Mouse (Mus musculus): ENCODE measurements at regions not wholly inside any gene's neighbourhood (a gene's known extent, or its start where the extent isn't known, plus 50 kb on each side); places are given as distances from the start of the nearest gene placed in this dataset.

DNA sequence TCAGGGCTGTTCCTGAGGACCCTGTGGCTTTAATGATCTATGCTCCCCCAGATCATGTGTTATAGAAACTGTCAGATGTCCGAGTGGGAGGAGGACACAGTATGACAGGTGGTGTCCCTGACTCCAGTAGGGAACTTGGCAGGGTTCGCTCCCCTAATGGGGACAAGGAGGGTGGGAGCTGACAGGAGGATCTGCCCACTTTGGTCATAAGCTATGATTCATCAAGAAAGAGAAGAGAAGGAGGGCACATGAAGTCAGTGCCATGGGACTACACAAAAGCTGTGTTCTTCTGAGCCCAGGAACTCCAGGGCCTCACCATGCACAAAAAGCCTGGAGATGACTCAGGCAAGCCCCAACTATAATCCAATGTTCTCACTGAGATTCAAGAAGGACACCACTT lies 162.2 kb upstream of the Brinp1 start:
- Histone ChIP-seq H3K9me3 (no peaks in the 10 kb centered on the region), H3K4me3 (replicated peaks) (no peak overlapping the region), H3K27ac (no peak overlapping the region), H3K36me3 (no peaks in the 10 kb centered on the region), H3K4me2 (no peak overlapping the region), H3K9ac (no peak overlapping the region), H3K27me3 (replicated peaks) (no peaks in the 10 kb centered on the region), H3K4me1 (no peaks in the 10 kb centered on the region)
- WGBS = 72% methylated on average over 2 of the region's 2 CpGs
- no peak for ATAC-seq (ENCODE audit: insufficient read depth, low FRiP score, low read depth)

GRCm38 (mm10) chr4:69105188-69105587 lies 151.0 kb upstream of the Brinp1 start:
- Histone ChIP-seq H3K4me1 (no peaks in the 10 kb centered on the region), H3K36me3 (no peaks in the 10 kb centered on the region), H3K27ac (no peak overlapping the region), H3K9me3 (no peaks in the 10 kb centered on the region), H3K4me3 (replicated peaks) (no peak overlapping the region), H3K9ac (no peak overlapping the region), H3K4me2 (no peak overlapping the region), H3K27me3 (replicated peaks) (no peaks in the 10 kb centered on the region)
- no peak for ATAC-seq (ENCODE audit: insufficient read depth, low FRiP score, low read depth)

- no peaks in the 10 kb centered on the region for H3K27me3 ChIP-seq (replicated peaks)
- 86% methylated on average over 6 of the region's 6 CpGs for WGBS
- H3K4me2 ChIP-seq = no peak overlapping the region
- H3K9ac ChIP-seq = no peak overlapping the region
- no peaks in the 10 kb centered on the region for H3K36me3 ChIP-seq
- no peaks in the 10 kb centered on the region for H3K9me3 ChIP-seq
- H3K27ac ChIP-seq = no peak overlapping the region
- ATAC-seq (ENCODE audit: insufficient read depth, low FRiP score, low read depth) = no peak
- H3K4me1 ChIP-seq = no peaks in the 10 kb centered on the region
- no peak overlapping the region for H3K4me3 ChIP-seq (replicated peaks)
Measured at GRCm38 (mm10) chr4:69095748-69096408, 141.7 kb upstream of the Brinp1 start.

DNA sequence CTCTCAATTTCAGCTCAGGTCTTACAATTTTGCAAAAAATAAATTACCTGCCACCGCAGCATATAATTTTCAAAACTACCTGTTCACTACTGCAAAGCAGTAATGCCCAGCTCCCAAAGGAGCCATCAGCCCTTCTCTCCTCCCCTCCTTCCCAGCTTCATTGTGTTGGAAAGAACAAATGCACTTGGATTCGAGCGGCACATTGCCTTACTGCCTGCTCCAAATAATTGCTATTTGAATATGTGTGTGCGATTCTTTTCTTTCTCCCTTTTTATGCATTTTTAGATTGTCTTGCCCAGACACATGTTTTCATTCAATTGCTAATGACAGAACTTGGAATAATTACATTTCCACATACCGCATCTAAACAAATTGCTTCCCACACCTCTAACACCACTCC lies 123.9 kb upstream of the Brinp1 start:
- H3K4me3 ChIP-seq (replicated peaks) = no peak overlapping the region
- H3K4me2 ChIP-seq = no peak overlapping the region
- no peaks in the 10 kb centered on the region for H3K9me3 ChIP-seq
- H3K4me1 ChIP-seq = no peaks in the 10 kb centered on the region
- H3K27ac ChIP-seq = no peak overlapping the region
- no peaks in the 10 kb centered on the region for H3K36me3 ChIP-seq
- WGBS = 92% methylated on average over 5 of the region's 5 CpGs
- no peak for ATAC-seq (ENCODE audit: insufficient read depth, low FRiP score, low read depth)
- no peaks in the 10 kb centered on the region for H3K27me3 ChIP-seq (replicated peaks)
- no peak overlapping the region for H3K9ac ChIP-seq

GRCm38 (mm10) chr4:69077316-69077715 lies 123.1 kb upstream of the Brinp1 start:
- H3K4me2 ChIP-seq = no peak overlapping the region
- H3K9ac ChIP-seq = no peak overlapping the region
- H3K4me1 ChIP-seq = no peaks in the 10 kb centered on the region
- ATAC-seq (ENCODE audit: insufficient read depth, low FRiP score, low read depth) = no peak
- H3K4me3 ChIP-seq (replicated peaks) = no peak overlapping the region
- no peak overlapping the region for H3K27ac ChIP-seq
- WGBS = 71% methylated on average over 4 of the region's 4 CpGs
- no peaks in the 10 kb centered on the region for H3K36me3 ChIP-seq
- H3K27me3 ChIP-seq (replicated peaks) = no peaks in the 10 kb centered on the region
- H3K9me3 ChIP-seq = no peaks in the 10 kb centered on the region

DNA sequence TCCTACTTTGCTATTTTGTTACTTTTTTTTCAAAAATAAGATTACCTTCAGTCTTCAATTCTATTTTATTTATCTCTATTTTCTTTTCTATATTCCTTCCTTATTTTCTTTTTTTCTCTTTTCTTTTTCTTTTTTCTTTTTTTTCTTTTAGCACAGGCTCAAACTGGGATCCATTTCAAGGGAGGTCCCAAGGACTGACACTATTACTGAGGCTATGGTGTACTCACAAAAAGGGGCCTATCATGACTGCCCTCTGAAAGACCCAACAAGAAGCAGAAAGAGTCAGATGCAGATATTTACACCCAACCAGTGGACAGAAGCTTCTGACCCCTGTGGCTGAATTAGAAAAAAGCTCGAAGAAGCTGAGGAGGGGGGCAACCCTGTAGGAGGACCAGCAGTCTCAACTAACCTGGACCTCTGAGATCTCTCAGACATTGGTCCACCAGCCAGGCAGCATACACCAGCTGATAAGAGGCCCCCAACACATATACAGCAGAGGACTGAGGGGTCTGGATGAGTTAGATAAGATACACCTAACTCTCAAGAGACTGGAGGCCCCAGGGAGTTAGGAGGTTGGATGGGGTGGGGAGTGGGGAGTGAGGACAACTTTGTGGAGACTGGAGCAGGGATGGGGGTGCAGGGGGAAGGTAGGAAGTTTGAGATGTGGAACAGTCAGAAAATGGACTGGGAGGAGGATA lies 85.6 kb upstream of the Brinp1 start:
- WGBS = 48% methylated on average over 1 of the region's 1 CpGs
- H3K36me3 ChIP-seq = no peaks in the 10 kb centered on the region
- H3K4me3 ChIP-seq (replicated peaks) = no peak overlapping the region
- peak; percentile 80; the same call in 1 of the 2 replicates for ATAC-seq (ENCODE audit: insufficient read depth, low FRiP score, low read depth)
- no peaks in the 10 kb centered on the region for H3K4me1 ChIP-seq
- no peaks in the 10 kb centered on the region for H3K27me3 ChIP-seq (replicated peaks)
- H3K27ac ChIP-seq = no peak overlapping the region
- no peaks in the 10 kb centered on the region for H3K9me3 ChIP-seq
- H3K9ac ChIP-seq = no peak overlapping the region
- H3K4me2 ChIP-seq = no peak overlapping the region

- H3K4me3 ChIP-seq (replicated peaks) = no peak overlapping the region
- WGBS = 63% methylated on average over 1 of the region's 1 CpGs
- H3K36me3 ChIP-seq = no peaks in the 10 kb centered on the region
- no peaks in the 10 kb centered on the region for H3K9me3 ChIP-seq
- no peak overlapping the region for H3K27ac ChIP-seq
- no peak for ATAC-seq (ENCODE audit: insufficient read depth, low FRiP score, low read depth)
- no peaks in the 10 kb centered on the region for H3K4me1 ChIP-seq
- H3K9ac ChIP-seq = no peak overlapping the region
- no peak overlapping the region for H3K4me2 ChIP-seq
- no peaks in the 10 kb centered on the region for H3K27me3 ChIP-seq (replicated peaks)
Measured at GRCm38 (mm10) chr4:69034166-69034565, 80.0 kb upstream of the Brinp1 start.

DNA sequence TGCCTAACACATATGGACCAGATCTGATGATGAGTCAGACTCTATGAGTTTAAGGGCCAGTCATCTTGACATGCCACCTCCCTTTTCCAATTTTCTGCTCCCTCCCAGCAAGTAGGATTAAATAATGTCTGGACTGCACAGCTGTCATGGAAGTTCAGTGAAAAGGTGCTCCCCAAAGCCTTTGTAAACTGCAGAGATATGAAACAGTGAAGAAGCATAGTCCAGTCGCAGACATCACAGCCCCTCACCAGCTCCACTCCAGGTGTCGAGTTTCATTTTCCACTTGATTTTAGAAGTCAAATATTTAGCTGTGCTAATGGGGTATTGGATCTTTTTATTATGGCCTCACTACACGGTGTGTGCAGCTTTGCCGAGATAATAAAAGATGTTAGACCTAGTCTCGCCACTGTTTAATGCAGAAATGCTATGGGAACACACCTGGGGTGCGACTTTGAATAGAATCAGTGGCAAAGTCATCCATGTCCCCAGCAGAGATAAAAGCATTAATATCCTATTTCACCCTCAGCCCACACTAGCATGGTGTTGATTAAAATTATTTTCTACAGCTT lies 66.0 kb upstream of the Brinp1 start:
- H3K27me3 ChIP-seq (replicated peaks) = no peaks in the 10 kb centered on the region
- H3K9ac ChIP-seq = no peak overlapping the region
- no peaks in the 10 kb centered on the region for H3K9me3 ChIP-seq
- ATAC-seq (ENCODE audit: insufficient read depth, low FRiP score, low read depth) = no peak
- 46% methylated on average over 6 of the region's 6 CpGs for whole genome bisulfite sequencing
- H3K4me2 ChIP-seq = no peak overlapping the region
- H3K27ac ChIP-seq = no peak overlapping the region
- no peak overlapping the region for H3K4me3 ChIP-seq (replicated peaks)
- no peaks in the 10 kb centered on the region for H3K36me3 ChIP-seq
- no peaks in the 10 kb centered on the region for H3K4me1 ChIP-seq

DNA sequence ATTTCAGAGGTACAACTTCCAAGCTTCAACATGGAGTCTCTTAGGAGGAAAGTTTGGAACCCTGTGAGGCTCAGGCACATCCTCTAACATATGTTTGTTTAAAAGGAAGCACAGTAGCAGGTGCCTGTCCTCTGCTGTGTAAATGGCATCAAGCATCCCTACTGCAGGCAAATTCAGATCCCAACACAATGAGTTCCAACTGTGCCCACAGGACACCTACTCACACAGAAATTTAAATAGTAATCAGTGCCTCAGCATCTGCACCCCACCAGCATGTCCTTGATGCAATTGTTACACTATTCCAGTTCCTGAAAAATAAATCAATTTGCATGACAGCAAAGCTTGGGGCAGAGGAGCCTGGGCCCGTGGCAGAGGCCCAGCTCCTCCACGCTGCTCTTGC lies 61.2 kb upstream of the Brinp1 start:
- H3K9ac ChIP-seq = no peak overlapping the region
- ATAC-seq (ENCODE audit: insufficient read depth, low FRiP score, low read depth) = no peak
- no peaks in the 10 kb centered on the region for H3K4me1 ChIP-seq
- 60% methylated on average over 2 of the region's 2 CpGs for WGBS
- no peaks in the 10 kb centered on the region for H3K36me3 ChIP-seq
- no peak overlapping the region for H3K27ac ChIP-seq
- H3K4me3 ChIP-seq (replicated peaks) = no peak overlapping the region
- H3K27me3 ChIP-seq (replicated peaks) = no peaks in the 10 kb centered on the region
- no peaks in the 10 kb centered on the region for H3K9me3 ChIP-seq
- no peak overlapping the region for H3K4me2 ChIP-seq

All from stomach, embryonic 15.5 days (tissue).